Mouse (Mus musculus): ENCODE results near the gene Dop1b. TPM values are rescaled to one million over a fixed set of nuclear protein-coding genes. Genes with fewer than 3 reads are reported as not detected.

Gene Dop1b
- total RNA-seq, 2 experiments from 2014 or later, result 90.5 to 95.7 TPM

GRCm38 (mm10) chr16:93712189-93712885 lies 633 bp downstream of the Dop1b start:
- peak; percentile 40 to 43 for DNase-seq (ENCODE audit: low spot score in 2 of 2)

DNA sequence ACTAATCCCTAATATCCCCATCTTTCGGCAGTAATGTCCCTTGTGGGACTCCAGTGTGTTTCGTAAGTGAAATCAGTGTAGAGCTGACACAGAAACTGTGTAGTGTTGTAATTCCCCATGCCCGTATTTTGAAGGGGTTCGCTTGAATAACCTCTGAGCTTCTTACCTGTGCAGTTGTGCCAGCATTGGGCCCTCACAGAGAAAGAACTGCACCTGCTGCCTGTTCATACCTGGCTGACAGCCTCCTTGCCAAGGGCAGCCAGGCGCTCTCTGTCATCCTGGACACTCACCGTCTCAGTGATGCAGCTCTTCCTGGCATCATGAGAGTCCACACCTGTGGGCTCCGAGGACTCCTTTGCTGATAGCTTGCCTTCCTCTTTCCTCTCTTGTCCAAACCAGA lies 1.3 kb downstream of the Dop1b start:
- DNase-seq (ENCODE audit: low spot score in 2 of 2), result no peak

DNA sequence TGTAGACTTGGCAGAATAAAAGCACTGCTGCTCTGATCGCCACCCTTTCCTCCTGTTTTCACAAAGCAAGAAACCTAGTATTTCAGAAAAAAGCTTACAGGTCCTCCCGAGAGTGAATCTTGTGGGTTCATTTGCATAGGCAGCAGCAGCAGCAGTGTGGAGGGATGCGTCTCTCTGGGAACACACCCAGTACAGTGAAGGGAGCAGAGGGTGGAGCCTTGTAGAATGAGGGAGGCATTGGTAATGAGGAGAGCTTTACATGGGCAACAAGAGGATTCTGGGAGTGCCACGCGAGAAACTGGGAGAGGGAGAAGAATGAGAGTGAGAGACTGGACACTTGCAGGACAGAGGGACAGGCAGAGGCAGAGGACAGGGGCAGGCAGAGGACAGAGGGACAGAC lies 2.7 kb downstream of the Dop1b start:
- DNase-seq (ENCODE audit: low spot score in 2 of 2), result peak in 1 of 2 experiments; percentile 46

- DNase-seq (ENCODE audit: low spot score in 2 of 2), result no peak
These were observed 4.1 kb downstream of the Dop1b start for GRCm38 (mm10) chr16:93715826-93716225.

- peak; percentile 51 to 78 for DNase-seq (ENCODE audit: low spot score in 2 of 2)
These were observed 5.6 kb downstream of the Dop1b start for GRCm38 (mm10) chr16:93717299-93717703.

GRCm38 (mm10) chr16:93721771-93722170 lies 10.1 kb downstream of the Dop1b start:
- DNase-seq (ENCODE audit: low spot score in 2 of 2), result no peak

GRCm38 (mm10) chr16:93722476-93722875 lies 10.8 kb downstream of the Dop1b start:
- DNase-seq (ENCODE audit: low spot score in 2 of 2), result no peak

DNA sequence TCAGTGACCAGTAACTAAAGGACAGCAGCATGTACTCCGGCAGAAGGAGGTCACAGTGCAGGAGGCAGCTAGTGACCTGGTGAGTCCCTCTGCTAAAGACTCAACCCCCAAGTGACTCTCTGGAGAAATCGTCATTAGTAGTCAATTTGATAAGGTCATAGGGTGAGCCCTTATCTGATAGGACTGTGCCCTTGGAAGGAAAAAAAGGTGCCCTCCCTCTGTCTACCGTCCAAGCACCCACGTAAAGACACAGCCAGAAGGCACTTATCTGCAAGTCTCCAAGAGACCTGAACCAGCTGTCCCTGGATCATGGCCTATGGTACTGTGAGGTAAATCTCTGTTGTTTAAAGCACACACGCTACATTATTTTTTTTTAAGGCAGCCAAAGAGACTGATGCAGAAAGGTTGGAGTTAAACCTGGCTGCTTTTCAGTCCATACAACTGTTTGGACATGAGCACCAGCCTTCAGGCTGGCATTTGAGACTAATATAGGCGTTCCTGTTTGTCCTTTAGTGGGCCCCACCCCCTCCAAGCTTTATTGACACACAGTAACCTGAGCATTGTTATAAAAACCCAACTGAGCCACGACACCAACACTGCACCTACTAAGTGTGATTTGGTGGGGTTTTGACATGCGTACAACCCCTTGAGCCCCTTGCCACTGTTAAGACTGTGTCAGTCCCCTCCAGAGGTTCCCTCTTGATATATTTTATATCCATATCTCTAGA lies 13.9 kb downstream of the Dop1b start:
- DNase-seq (ENCODE audit: low spot score in 2 of 2), result no peak

DNA sequence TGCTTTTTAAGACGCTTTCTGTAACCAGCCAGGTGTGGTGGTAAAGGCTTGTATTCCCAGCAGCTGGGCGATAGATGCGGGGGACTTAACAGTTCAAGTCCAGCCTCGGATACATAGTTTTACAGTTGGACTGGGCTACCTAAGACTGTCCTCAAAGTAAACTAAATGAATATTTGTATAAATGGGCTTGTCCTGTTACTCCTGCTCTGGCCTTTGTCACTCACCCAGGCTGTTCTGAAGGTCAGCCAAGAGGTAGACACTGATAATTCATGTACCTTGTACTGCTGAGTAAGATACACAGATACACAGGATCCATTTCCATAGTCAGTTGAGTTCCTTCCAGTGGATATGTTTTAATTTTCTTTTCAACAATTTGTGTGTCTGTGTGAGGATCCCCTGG lies 14.5 kb downstream of the Dop1b start:
- DNase-seq (ENCODE audit: low spot score in 2 of 2), result no peak

DNA sequence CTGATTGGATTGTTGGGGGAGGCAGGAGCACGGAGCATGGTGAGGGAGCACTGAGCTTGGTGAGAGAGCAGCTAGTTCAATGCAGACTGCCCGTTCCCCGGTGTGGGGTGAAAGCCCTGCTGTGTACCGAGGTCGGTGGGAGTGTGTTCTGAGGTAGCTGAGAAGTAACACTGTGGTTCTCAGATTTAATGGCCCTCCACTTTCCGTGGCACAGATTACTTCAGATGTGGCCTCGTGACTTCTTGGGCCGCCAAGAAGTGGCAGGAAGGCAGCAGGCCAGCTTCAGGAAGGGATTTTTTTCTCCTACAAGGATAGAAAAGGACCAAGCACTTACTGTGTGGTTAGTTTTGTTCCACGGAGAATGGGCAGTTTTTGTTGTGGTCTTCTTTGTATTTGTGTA lies 17.0 kb downstream of the Dop1b start:
- no peak for DNase-seq (ENCODE audit: low spot score in 2 of 2)

- peak; percentile 32 to 67 for DNase-seq (ENCODE audit: low spot score in 2 of 2)
These were observed 18.4 kb downstream of the Dop1b start for GRCm38 (mm10) chr16:93729801-93730721.

DNA sequence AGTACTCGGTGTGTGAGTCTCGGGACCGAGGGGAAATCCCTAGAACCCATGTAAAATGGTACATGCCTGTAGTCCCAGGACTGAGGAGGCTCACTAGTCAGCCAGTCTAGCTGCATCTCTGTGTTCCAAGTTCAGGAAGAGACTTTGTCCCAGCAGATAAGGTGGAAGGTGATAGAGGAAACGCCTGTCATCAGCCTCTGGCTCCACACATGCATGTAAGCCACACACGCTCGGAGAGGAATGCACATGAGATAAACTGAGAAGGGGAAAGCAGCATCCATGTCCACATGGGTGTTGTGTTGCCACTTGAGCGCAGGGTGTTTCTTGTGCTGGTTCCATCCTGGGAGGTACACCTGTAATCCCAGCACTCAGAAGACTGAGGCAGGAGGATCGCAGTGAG lies 19.6 kb downstream of the Dop1b start:
- DNase-seq (ENCODE audit: low spot score in 2 of 2), result no peak

GRCm38 (mm10) chr16:93732875-93733569 lies 21.3 kb downstream of the Dop1b start:
- DNase-seq (ENCODE audit: low spot score in 2 of 2), result no peak

- no peak for DNase-seq (ENCODE audit: low spot score in 2 of 2)
These were observed 27.5 kb downstream of the Dop1b start for GRCm38 (mm10) chr16:93739251-93739650.

- DNase-seq (ENCODE audit: low spot score in 2 of 2), result no peak
These were observed 31.2 kb downstream of the Dop1b start for GRCm38 (mm10) chr16:93742903-93743302.

GRCm38 (mm10) chr16:93744049-93744490 lies 32.4 kb downstream of the Dop1b start:
- DNase-seq (ENCODE audit: low spot score in 2 of 2), result no peak

- no peak for DNase-seq (ENCODE audit: low spot score in 2 of 2)
These were observed 33.2 kb downstream of the Dop1b start for GRCm38 (mm10) chr16:93744804-93745340.

DNA sequence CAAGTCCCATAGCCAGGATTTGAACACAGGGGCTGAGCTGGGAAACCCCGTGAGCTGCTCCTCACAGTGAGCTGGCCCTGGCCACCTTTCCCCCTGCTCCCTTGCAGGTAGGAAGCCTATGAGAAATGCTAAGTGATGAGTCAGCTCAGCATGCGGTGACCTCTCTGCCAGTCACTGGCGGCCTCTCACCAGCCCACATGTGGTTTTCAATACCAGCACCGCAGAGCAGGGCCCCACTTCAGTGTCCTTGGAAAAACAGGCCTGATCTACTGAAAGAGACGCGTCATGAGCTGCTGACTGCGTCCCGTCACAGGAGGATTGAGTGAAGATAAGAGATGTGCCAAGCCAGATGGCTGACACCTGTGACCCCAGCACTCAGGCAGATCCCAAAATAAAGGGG lies 34.7 kb downstream of the Dop1b start:
- no peak for DNase-seq (ENCODE audit: low spot score in 2 of 2)

DNA sequence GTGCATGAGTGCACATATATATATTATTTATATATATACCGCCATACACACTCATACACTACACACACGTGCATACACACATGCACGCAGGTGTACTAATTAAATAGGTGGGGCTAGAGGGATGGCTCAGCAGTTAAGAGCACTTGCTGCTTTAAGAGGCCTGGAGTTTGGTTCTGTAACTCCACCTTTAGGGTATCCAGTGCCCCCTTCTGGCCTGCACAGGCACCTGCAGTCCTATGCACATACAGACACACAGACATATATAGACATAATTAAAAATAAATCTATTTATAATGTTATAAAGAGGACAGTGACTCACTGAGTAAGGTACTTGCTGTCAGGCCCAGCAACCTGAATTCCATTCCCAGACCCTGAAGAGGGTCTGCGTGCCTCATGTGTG lies 35.3 kb downstream of the Dop1b start:
- no peak for DNase-seq (ENCODE audit: low spot score in 2 of 2)

- DNase-seq (ENCODE audit: low spot score in 2 of 2), result no peak
These were observed 35.7 kb downstream of the Dop1b start for GRCm38 (mm10) chr16:93747421-93747820.
